28 mouse cellular contexts compared by ENCODE assay signal in genomic region chr4:102353641-102354403, GRCm38 (mm10).
DNase-seq lines count a peak whose midpoint lies in the region; ATAC-seq and TF ChIP-seq lines count a peak whose summit lies in the region.
"Had no signal": no experiment of that assay in that cellular context is flagged by ENCODE, and none has a peak within 500 bp of the region (broad histone marks: within the 10 kb centered on the region; RNA-seq: fewer than 3 reads in every experiment).

No protein-coding gene starts in this region.

- DNase-seq in forebrain, embryonic 10.5 days (ENCODE audit: extremely low spot score, low spot score) = no peak
- DNase-seq in forebrain, embryonic 14.5 days (ENCODE audit: low spot score) = no peak
- peak; percentile 67 for DNase-seq in liver, adult 2 months (ENCODE audit: extremely low read depth, low read depth, low spot score)
- peak; percentile 93 for DNase-seq in cerebellum, adult 9-10 months
- DNase-seq in fat pad, adult 2 months (ENCODE audit: extremely low read depth, low read depth, low spot score) = peak; percentile 68
- DNase-seq in lung, adult 2 months = no peak
- DNase-seq: adrenal gland, postnatal 14 days; forebrain, postnatal 0 days; gastrocnemius, adult 2 months; heart, adult 11 months; kidney, adult 8-10 months; kidney, postnatal 14 days; layer of hippocampus, adult 9-11 months; midbrain, embryonic 14.5 days; thymus, postnatal 14 days had no signal

- ATAC-seq in forebrain, embryonic 14.5 days = no peak
- ATAC-seq in liver, embryonic 12.5 days = no peak
- ATAC-seq in intestine, postnatal 0 days = no peak
- ATAC-seq: CD4-positive, CD25-positive, alpha-beta regulatory T cell, adult 4 months; forebrain, postnatal 0 days; lung, postnatal 0 days; Patski had no signal

- H3K4me1 ChIP-seq in forebrain, embryonic 10.5 days = peaks cover 25% of the 10 kb centered on the region
- peaks cover 8% of the 10 kb centered on the region; the same call in 1 of the 2 replicates for H3K4me1 ChIP-seq in forebrain, embryonic 14.5 days (ENCODE audit: control insufficient read depth, insufficient read depth, low read length)
- no peaks in the 10 kb centered on the region for H3K4me1 ChIP-seq in liver, adult 2 months (ENCODE audit: control insufficient read depth, insufficient read depth, low read length)
- H3K4me1 ChIP-seq in liver, embryonic 12.5 days = no peaks in the 10 kb centered on the region
- H3K4me1 ChIP-seq in lung, adult 2 months (ENCODE audit: control insufficient read depth, insufficient read depth, low read length) = no peaks in the 10 kb centered on the region
- no peaks in the 10 kb centered on the region for H3K4me1 ChIP-seq in intestine, postnatal 0 days (replicated peaks; ENCODE audit: control insufficient read depth, insufficient read depth, low read length)
- H3K4me1 ChIP-seq: liver, embryonic 15.5 days had no signal

- H3K36me3 ChIP-seq in forebrain, embryonic 10.5 days (replicated peaks) = no peaks in the 10 kb centered on the region
- H3K36me3 ChIP-seq in forebrain, embryonic 14.5 days (ENCODE audit: control insufficient read depth, insufficient read depth, low read length) = no peaks in the 10 kb centered on the region
- no peaks in the 10 kb centered on the region for H3K36me3 ChIP-seq in liver, adult 2 months (ENCODE audit: control insufficient read depth, insufficient read depth, low read length)
- no peaks in the 10 kb centered on the region for H3K36me3 ChIP-seq in liver, embryonic 12.5 days
- H3K36me3 ChIP-seq in intestine, postnatal 0 days (ENCODE audit: control insufficient read depth, insufficient read depth) = no peaks in the 10 kb centered on the region
- H3K36me3 ChIP-seq: embryonic facial prominence, embryonic 12.5 days; heart, embryonic 13.5 days; hindbrain, embryonic 15.5 days; limb, embryonic 13.5 days; liver, embryonic 15.5 days had no signal

- no peak overlapping the region for H3K4me2 ChIP-seq in forebrain, embryonic 14.5 days (ENCODE audit: low read length)
- H3K4me2 ChIP-seq in liver, embryonic 12.5 days = no peak overlapping the region
- no peak overlapping the region for H3K4me2 ChIP-seq in intestine, postnatal 0 days (replicated peaks; ENCODE audit: low read depth)
- H3K4me2 ChIP-seq: embryonic facial prominence, embryonic 12.5 days; heart, embryonic 13.5 days; hindbrain, embryonic 15.5 days; limb, embryonic 13.5 days; liver, embryonic 15.5 days had no signal

- 90% methylated on average over 3 of the region's 3 CpGs for WGBS in forebrain, embryonic 10.5 days
- WGBS in forebrain, embryonic 14.5 days = 81% methylated on average over 3 of the region's 3 CpGs
- 49% methylated on average over 3 of the region's 3 CpGs for WGBS in liver, adult 2 months
- WGBS in liver, embryonic 12.5 days (ENCODE audit: insufficient replicate concordance) = 69% methylated on average over 3 of the region's 3 CpGs
- 82% methylated on average over 3 of the region's 3 CpGs for WGBS in lung, adult 2 months
- 87% methylated on average over 3 of the region's 3 CpGs for WGBS in intestine, postnatal 0 days

- no peaks in the 10 kb centered on the region for H3K79me2 ChIP-seq in liver, adult 2 months (ENCODE audit: control insufficient read depth, insufficient read depth, low read length)

- H3K9ac ChIP-seq in forebrain, embryonic 14.5 days (ENCODE audit: low read length) = no peak overlapping the region
- H3K9ac ChIP-seq in liver, adult 2 months (ENCODE audit: low read depth, low read length) = no peak overlapping the region
- no peak overlapping the region for H3K9ac ChIP-seq in liver, embryonic 12.5 days
- H3K9ac ChIP-seq in intestine, postnatal 0 days (ENCODE audit: low read depth, low read length) = no peak overlapping the region
- H3K9ac ChIP-seq: embryonic facial prominence, embryonic 12.5 days; forebrain, postnatal 0 days; heart, embryonic 13.5 days; hindbrain, embryonic 15.5 days; limb, embryonic 13.5 days; liver, embryonic 15.5 days had no signal

- TF ChIP-seq POLR2A in liver, adult 2 months (IDR thresholded peaks at IDR 0.05; ENCODE audit: extremely low read depth, insufficient read depth, low read length) = no peak
- no peak for TF ChIP-seq POLR2A in lung, adult 2 months (IDR thresholded peaks at IDR 0.05; ENCODE audit: borderline replicate concordance, extremely low read depth, low read depth, low read length)

- H3K9me3 ChIP-seq in forebrain, embryonic 10.5 days = no peaks in the 10 kb centered on the region
- no peaks in the 10 kb centered on the region for H3K9me3 ChIP-seq in forebrain, embryonic 14.5 days (replicated peaks; ENCODE audit: control insufficient read depth, low read length)
- H3K9me3 ChIP-seq in liver, embryonic 12.5 days (replicated peaks) = no peaks in the 10 kb centered on the region
- no peaks in the 10 kb centered on the region for H3K9me3 ChIP-seq in intestine, postnatal 0 days (ENCODE audit: control insufficient read depth)
- H3K9me3 ChIP-seq: embryonic facial prominence, embryonic 12.5 days; heart, embryonic 13.5 days; hindbrain, embryonic 15.5 days; limb, embryonic 13.5 days; liver, embryonic 15.5 days had no signal

- TF ChIP-seq CTCF in liver, adult 2 months (IDR thresholded peaks at IDR 0.05; ENCODE audit: low read depth, low read length) = no peak
- no peak for TF ChIP-seq CTCF in lung, adult 2 months (IDR thresholded peaks at IDR 0.05; ENCODE audit: insufficient read depth, low read length)
- TF ChIP-seq CTCF in intestine, postnatal 0 days (IDR thresholded peaks at IDR 0.05; ENCODE audit: low read depth) = no peak

- 0 out of 2 replicates have a peak overlapping the region, but pooled peaks have one; percentile 42 for H3K27ac ChIP-seq in forebrain, embryonic 10.5 days
- no peak overlapping the region for H3K27ac ChIP-seq in forebrain, embryonic 14.5 days (ENCODE audit: low read depth, low read length)
- H3K27ac ChIP-seq in liver, adult 2 months (replicated peaks; ENCODE audit: insufficient read depth, low read depth, low read length) = no peak overlapping the region
- H3K27ac ChIP-seq in liver, embryonic 12.5 days = no peak overlapping the region
- H3K27ac ChIP-seq in intestine, postnatal 0 days (ENCODE audit: low read depth, low read length) = no peak overlapping the region
- H3K27ac ChIP-seq: embryonic facial prominence, embryonic 12.5 days; gastrocnemius, adult 2 months; heart, embryonic 13.5 days; hindbrain, embryonic 15.5 days; limb, embryonic 13.5 days; liver, embryonic 15.5 days; stomach, postnatal 0 days had no signal

- H3K27me3 ChIP-seq in forebrain, embryonic 10.5 days (ENCODE audit: poor library complexity, severe bottlenecking) = no peaks in the 10 kb centered on the region
- H3K27me3 ChIP-seq in forebrain, embryonic 14.5 days (replicated peaks; ENCODE audit: control insufficient read depth, insufficient read depth, low read length) = no peaks in the 10 kb centered on the region
- H3K27me3 ChIP-seq in liver, adult 2 months (ENCODE audit: control insufficient read depth, insufficient read depth, low read length) = no peaks in the 10 kb centered on the region
- no peaks in the 10 kb centered on the region for H3K27me3 ChIP-seq in liver, embryonic 12.5 days (replicated peaks)
- H3K27me3 ChIP-seq in intestine, postnatal 0 days (replicated peaks; ENCODE audit: control insufficient read depth, insufficient read depth, low read length) = no peaks in the 10 kb centered on the region
- H3K27me3 ChIP-seq: embryonic facial prominence, embryonic 12.5 days; heart, embryonic 13.5 days; hindbrain, embryonic 15.5 days; limb, embryonic 13.5 days; liver, embryonic 15.5 days; Patski had no signal

- no peak overlapping the region for H3K4me3 ChIP-seq in forebrain, embryonic 10.5 days
- no peak overlapping the region for H3K4me3 ChIP-seq in forebrain, embryonic 14.5 days (ENCODE audit: low read depth, low read length)
- H3K4me3 ChIP-seq in liver, adult 2 months (ENCODE audit: insufficient read depth, low read depth, low read length) = no peak overlapping the region
- H3K4me3 ChIP-seq in liver, embryonic 12.5 days = no peak overlapping the region
- H3K4me3 ChIP-seq in lung, adult 2 months (replicated peaks; ENCODE audit: extremely low read depth, low read depth, low read length) = no peak overlapping the region
- H3K4me3 ChIP-seq in intestine, postnatal 0 days (ENCODE audit: low read depth, low read length) = no peak overlapping the region
- H3K4me3 ChIP-seq: embryonic facial prominence, embryonic 12.5 days; erythroblast, embryonic 14.5 days; gastrocnemius, adult 2 months; heart, embryonic 13.5 days; hindbrain, embryonic 15.5 days; limb, embryonic 13.5 days; liver, embryonic 15.5 days; myocyte had no signal

Comparison
In these comparisons a context has a peak if more than half of its experiments do, and no peak if none do; other contexts are left out.
1. DNase-seq: peak in liver, adult 2 months (single experiment), cerebellum, adult 9-10 months (single experiment) and fat pad, adult 2 months (single experiment); none in forebrain, embryonic 10.5 days (single experiment), forebrain, embryonic 14.5 days (single experiment) and lung, adult 2 months (single experiment).